Mouse (Mus musculus): ENCODE measurements around the gene Tmem229b. TPM values are rescaled to one million over a fixed set of nuclear protein-coding genes. Genes with fewer than 3 reads are reported as not detected.

The Tmem229b gene
- total and polyA plus RNA-seq, 3 experiments, result 13.8 to 20.5 TPM; not detected in 1

DNA sequence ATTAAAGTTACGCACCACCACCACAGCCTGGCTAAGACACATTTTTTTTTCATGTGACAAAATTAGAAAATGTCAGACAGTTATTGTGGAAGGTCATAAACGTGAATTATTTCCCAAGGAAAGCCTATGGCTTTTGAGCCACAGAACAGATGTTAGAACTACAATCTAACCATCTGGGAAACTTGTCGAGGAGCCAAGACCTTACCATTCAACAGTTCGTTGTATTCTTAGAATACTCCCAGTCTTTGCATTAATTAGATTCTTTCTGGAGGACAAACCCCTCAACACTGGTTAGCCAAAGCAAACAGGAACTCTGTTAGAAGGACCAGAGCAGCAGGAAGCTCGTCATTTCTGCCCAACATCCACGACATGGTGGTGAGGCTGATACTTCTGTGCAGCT lies 38.7 kb upstream of the Tmem229b start:
- no peaks in the 10 kb centered on the region for H3K9me3 ChIP-seq (replicated peaks; ENCODE audit: insufficient read depth, low read length)
- no peak overlapping the region for H3K27ac ChIP-seq (ENCODE audit: control insufficient read depth, low read depth, low read length)
- peaks cover 0 to 4% of the 10 kb centered on the region in 2 experiments; a peak in 2 of 4 replicates for H3K36me3 ChIP-seq (ENCODE audit: control insufficient read depth in 1 of 2, insufficient read depth in 2 of 2, low read length in 2 of 2)
- no peak overlapping the region for H3K9ac ChIP-seq (ENCODE audit: control insufficient read depth, low read depth, low read length, poor library complexity, severe bottlenecking)
- no peaks in the 10 kb centered on the region for H3K27me3 ChIP-seq (ENCODE audit: control insufficient read depth in 1 of 2, insufficient read depth in 2 of 2, low read length in 2 of 2)
- no peaks in the 10 kb centered on the region for H3K79me2 ChIP-seq (ENCODE audit: control insufficient read depth, insufficient read depth, low read length, poor library complexity)
- no peak overlapping the region for H3K4me3 ChIP-seq (ENCODE audit: control insufficient read depth in 1 of 2, insufficient read depth in 1 of 2, low read depth in 2 of 2, low read length in 2 of 2)
- DNase-seq (ENCODE audit: low read depth, low spot score), result no peak
- H3K4me1 ChIP-seq (ENCODE audit: control insufficient read depth in 1 of 2, insufficient read depth in 2 of 2, low read length in 2 of 2), result peaks cover 3 to 12% of the 10 kb centered on the region in 2 experiments
- no peak for TF ChIP-seq EP300 (IDR thresholded peaks at IDR 0.05; ENCODE audit: low read depth in 1 of 2, low read length in 2 of 2)
- no peak for TF ChIP-seq RAD21 (IDR thresholded peaks at IDR 0.05; ENCODE audit: low read depth, low read length)
- TF ChIP-seq MYC (IDR thresholded peaks at IDR 0.05; ENCODE audit: low read depth, low read length), result no peak
- TF ChIP-seq E2F4 (IDR thresholded peaks at IDR 0.05; ENCODE audit: borderline replicate concordance, low read depth, low read length), result no peak
- TF ChIP-seq POLR2A (IDR thresholded peaks at IDR 0.05; ENCODE audit: control insufficient read depth in 1 of 2, insufficient read depth in 1 of 2, low read depth in 1 of 2, low read length in 2 of 2, poor library complexity in 1 of 2), result no peak
- TF ChIP-seq UBTF (IDR thresholded peaks at IDR 0.05; ENCODE audit: borderline replicate concordance, insufficient read depth, low read depth, low read length), result no peak
- TF ChIP-seq ELF1 (IDR thresholded peaks at IDR 0.05; ENCODE audit: low read depth, low read length), result no peak

DNA sequence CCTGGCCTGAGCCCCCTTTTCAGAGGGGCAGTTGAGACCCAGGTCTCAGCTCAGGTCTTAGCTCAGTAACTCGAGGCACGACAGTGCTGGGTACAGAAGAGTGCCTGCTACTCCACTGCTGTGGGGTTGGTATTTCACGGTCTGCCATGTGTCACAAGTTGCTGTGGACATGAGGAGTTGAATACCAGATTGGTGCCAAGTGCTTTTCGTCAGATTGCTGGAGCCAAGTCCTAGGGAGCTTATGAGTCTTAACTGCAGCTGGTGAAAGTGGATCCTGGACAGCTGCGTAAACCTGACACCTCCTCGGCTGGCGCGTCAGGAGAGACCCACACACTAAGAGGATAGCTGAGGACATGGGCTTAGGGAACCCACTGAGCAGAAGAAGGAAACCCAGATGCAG lies 37.2 kb upstream of the Tmem229b start:
- Histone ChIP-seq H3K36me3 (ENCODE audit: control insufficient read depth in 1 of 2, insufficient read depth in 2 of 2, low read length in 2 of 2) (peaks cover 0 to 7% of the 10 kb centered on the region in 2 experiments; a peak in 2 of 4 replicates), H3K27ac (ENCODE audit: control insufficient read depth, low read depth, low read length) (no peak overlapping the region), H3K4me1 (ENCODE audit: control insufficient read depth in 1 of 2, insufficient read depth in 2 of 2, low read length in 2 of 2) (peaks cover 5 to 12% of the 10 kb centered on the region in 2 experiments), H3K79me2 (ENCODE audit: control insufficient read depth, insufficient read depth, low read length, poor library complexity) (no peaks in the 10 kb centered on the region), H3K9ac (ENCODE audit: control insufficient read depth, low read depth, low read length, poor library complexity, severe bottlenecking) (no peak overlapping the region), H3K27me3 (ENCODE audit: control insufficient read depth in 1 of 2, insufficient read depth in 2 of 2, low read length in 2 of 2) (no peaks in the 10 kb centered on the region), H3K4me3 (ENCODE audit: control insufficient read depth in 1 of 2, insufficient read depth in 1 of 2, low read depth in 2 of 2, low read length in 2 of 2) (no peak overlapping the region), H3K9me3 (replicated peaks; ENCODE audit: insufficient read depth, low read length) (no peaks in the 10 kb centered on the region)
- no peak for DNase-seq (ENCODE audit: low read depth, low spot score)
- no peak for TF ChIP-seq RCOR1 (IDR thresholded peaks at IDR 0.05; ENCODE audit: low read depth, low read length)
- no peak for TF ChIP-seq ELF1 (IDR thresholded peaks at IDR 0.05; ENCODE audit: low read depth, low read length)
- no peak for TF ChIP-seq USF1 (IDR thresholded peaks at IDR 0.05; ENCODE audit: low read depth, low read length)
- TF ChIP-seq POLR2AphosphoS2 (IDR thresholded peaks at IDR 0.05; ENCODE audit: low read length), result no peak
- TF ChIP-seq POLR2AphosphoS5 (IDR thresholded peaks at IDR 0.05; ENCODE audit: borderline replicate concordance, low read depth, low read length), result no peak
- TF ChIP-seq TAL1 (IDR thresholded peaks at IDR 0.05; ENCODE audit: low read length), result no peak
- no peak for TF ChIP-seq RAD21 (IDR thresholded peaks at IDR 0.05; ENCODE audit: low read depth, low read length)
- TF ChIP-seq POLR2A (IDR thresholded peaks at IDR 0.05; ENCODE audit: control insufficient read depth in 1 of 2, insufficient read depth in 1 of 2, low read depth in 1 of 2, low read length in 2 of 2, poor library complexity in 1 of 2), result no peak
- no peak for TF ChIP-seq ZNF384 (IDR thresholded peaks at IDR 0.05; ENCODE audit: low read depth, low read length)
- TF ChIP-seq MAZ (IDR thresholded peaks at IDR 0.05; ENCODE audit: low read depth, low read length), result no peak
- no peak for TF ChIP-seq HCFC1 (IDR thresholded peaks at IDR 0.05; ENCODE audit: low read depth, low read length)
- no peak for TF ChIP-seq ZC3H11A (IDR thresholded peaks at IDR 0.05; ENCODE audit: low read depth, low read length)
- no peak for TF ChIP-seq MEF2A (IDR thresholded peaks at IDR 0.05; ENCODE audit: extremely low read depth, insufficient replicate concordance, low read depth, low read length, poor library complexity, severe bottlenecking)
- no peak for TF ChIP-seq MYC (IDR thresholded peaks at IDR 0.05; ENCODE audit: low read depth, low read length)
- TF ChIP-seq JUND (IDR thresholded peaks at IDR 0.05; ENCODE audit: low read depth, low read length), result no peak
- no peak for TF ChIP-seq UBTF (IDR thresholded peaks at IDR 0.05; ENCODE audit: borderline replicate concordance, insufficient read depth, low read depth, low read length)
- no peak for TF ChIP-seq NRF1 (IDR thresholded peaks at IDR 0.05; ENCODE audit: insufficient read depth, low read depth, low read length, poor library complexity, severe bottlenecking)
- no peak for TF ChIP-seq MAFK (IDR thresholded peaks at IDR 0.05; ENCODE audit: borderline replicate concordance, low read depth, low read length)

Measured in MEL (cell line).